Mouse (Mus musculus): ENCODE measurements around the gene Zfp981.
"Not testable (repeated sequence)": the region's sequence is repeated elsewhere in the genome, so short reads cannot be mapped to it uniquely, and the experiment has no call there.

The Zfp981 gene

DNA sequence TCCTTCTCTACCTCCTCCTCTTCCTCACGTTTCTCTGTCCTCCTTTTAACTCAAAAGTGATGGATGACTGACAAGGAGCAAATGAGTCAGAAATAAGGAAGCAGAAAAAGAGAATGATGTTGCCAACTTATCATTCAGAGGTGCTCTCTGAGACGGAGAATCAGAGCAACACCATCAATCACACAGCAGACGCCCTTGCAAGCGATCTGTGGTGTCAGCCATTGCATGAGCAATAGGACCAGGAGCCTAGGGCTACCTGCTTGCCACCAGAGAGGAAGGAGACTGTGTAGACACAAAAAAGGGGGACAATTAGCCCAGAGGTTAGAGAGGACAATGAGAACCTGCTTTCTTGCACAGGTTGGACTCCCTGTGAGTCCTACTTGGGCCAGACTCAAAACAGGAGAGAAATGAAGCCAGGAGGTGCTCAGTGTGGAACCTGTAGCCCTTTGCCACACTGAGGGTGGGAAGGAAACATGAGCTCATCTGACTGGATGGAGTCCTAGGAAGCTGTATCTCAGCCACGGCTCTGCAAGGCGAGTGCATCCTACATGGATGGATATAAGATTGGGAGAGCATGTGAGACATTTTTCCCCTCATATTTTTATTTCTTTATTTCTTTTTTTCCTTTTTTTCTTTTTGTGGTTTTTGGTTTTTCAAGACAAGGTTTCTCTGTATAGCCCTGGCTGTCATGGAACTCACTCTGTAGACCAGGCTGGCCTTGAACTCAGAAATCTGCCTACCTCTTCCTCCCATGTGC, 16.5 kb upstream of the Zfp981 start:
- DNase-seq (ENCODE audit: low read depth, low spot score), result not testable (repeated sequence)

DNA sequence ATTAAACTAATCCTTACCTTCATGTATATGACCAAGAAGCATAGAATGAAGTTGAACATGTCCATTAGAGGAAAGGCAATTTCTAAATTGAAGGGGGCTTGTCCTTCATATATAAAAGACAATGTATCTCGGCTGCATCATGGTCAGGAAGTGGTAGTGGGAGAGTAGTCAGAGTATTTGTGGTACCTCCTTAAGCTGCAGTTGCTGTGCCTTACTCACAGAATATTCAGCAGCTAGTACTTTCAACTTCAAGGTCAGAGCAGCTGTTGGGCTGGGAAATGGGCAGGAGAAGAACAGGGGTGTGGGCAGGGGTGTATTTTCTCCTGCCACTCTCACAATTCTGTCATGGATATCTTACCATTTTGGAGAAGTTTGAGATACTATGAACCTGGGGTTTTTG, 15.1 kb upstream of the Zfp981 start:
- not testable (repeated sequence) for DNase-seq (ENCODE audit: low read depth, low spot score)

DNA sequence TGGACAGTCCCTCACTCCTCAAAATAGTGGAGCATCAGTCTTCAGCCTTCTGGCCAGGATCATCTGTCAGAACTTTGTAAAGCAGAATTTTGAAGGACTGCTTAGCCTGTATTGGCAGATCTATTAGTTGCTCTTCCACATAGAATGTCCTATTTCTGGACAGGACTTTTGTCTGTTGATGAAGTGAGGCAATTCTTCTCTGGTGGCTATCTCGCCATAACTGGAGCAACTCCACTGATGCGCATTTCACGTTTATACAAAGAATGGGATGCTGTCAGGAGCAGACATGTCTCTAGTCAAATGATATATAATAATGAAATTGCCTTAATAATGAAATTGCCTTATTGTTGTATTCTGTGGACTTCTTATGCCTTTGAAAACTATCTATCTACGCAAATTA, 12.6 kb upstream of the Zfp981 start:
- DNase-seq (ENCODE audit: low read depth, low spot score), result not testable (repeated sequence)

DNA sequence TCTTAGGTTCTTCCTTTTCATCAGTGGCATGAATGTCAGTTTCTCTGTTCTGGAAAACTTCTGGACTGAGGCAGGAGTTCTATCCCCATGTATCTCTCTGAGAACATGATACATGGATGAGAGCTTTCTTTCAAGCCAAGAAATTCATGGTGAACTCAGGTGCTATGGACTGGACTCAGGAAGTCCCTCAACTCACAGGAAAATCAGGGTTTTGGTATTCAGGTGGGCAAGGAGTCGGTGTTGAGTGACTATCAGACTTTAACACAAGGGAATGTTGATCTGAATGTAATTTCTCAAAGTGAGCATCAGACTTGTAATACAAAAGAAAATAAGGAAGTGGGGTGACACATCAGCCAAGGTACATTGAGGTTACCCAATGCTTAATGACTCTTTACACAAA, 9.8 kb upstream of the Zfp981 start:
- DNase-seq (ENCODE audit: low read depth, low spot score), result not testable (repeated sequence)

DNA sequence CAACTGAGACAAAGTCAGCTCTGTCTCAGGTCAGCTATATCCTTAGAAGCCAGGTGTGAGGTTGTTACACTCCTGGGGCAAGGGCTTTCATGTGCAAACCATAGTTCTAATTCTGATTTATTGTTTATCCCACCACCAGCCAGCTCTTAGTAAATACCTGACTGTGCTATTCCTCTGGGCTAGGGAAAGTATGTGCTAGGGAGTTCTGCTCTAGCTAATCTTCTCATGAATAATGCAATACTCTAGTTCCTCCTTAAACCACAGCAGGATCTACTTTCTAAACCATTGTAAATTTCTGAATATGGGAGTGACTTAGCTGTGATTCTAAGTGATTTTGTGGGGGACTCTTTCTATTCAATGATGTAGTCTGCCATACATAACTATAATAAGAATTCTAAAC, 9.4 kb upstream of the Zfp981 start:
- DNase-seq (ENCODE audit: low read depth, low spot score), result no peak

DNA sequence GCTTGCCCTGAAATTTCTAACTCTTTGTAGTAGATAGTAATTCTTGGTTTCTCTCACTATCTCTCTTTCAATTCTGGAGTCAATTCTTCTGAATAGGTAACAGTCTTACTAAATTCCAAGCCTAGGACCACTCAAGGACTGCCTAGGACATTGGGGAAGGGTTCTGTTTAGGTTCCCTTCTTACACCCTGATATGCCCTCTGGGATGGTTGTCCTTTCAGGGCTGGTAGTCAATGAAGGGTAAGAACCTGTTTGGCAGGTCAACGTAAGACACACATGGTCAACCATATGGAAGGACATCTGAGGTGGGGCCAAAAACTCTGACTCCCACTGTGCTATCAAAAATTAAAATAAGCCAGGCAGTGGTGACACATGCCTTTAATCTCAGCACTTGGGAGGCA, 9.0 kb upstream of the Zfp981 start:
- no peak for DNase-seq (ENCODE audit: low read depth, low spot score)

DNA sequence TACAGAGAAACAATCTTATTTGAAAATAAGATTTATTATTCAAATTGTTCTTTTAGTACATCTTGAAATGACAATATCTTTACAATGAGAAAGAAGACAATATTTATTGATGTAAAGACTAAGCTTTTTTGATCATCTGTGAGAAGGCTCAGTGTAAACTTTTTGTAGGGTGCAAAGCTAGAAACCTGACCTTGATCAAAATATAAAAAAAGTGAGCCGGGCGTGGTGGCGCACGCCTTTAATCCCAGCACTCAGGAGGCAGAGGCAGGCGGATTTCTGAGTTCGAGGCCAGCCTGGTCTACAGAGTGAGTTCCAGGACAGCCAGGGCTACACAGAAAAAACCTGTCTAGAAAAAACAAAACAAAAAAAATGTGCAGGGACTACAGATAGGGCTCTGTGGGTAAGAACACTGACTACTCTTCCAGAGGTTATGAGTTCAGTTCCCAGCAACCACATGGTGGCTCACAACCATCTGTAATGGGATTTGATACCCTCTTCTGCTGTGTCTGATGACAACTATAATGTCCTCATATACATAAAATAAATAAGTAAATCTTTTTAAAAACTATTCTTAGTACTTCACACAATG, 8.4 kb upstream of the Zfp981 start:
- DNase-seq (ENCODE audit: low read depth, low spot score), result not testable (repeated sequence)

DNA sequence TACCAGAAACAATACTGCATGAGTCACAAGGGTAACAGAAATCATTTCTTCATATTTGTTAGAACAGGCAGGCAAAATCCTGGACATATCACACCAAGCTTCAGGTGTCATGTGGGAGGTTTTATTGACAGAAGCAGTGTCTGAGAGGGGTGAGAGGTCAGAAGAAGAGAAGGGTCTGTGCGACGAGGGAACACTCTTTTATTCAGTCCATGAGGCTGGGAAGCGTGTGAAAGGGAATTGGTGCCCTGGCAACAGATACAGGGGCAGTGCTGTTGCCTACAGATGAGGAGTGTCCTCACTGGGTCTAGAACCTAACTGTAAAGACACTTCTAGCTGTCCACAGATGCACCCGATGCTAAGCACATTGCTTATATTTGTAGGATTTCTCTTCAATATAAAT, 6.8 kb upstream of the Zfp981 start:
- DNase-seq (ENCODE audit: low read depth, low spot score), result no peak

DNA sequence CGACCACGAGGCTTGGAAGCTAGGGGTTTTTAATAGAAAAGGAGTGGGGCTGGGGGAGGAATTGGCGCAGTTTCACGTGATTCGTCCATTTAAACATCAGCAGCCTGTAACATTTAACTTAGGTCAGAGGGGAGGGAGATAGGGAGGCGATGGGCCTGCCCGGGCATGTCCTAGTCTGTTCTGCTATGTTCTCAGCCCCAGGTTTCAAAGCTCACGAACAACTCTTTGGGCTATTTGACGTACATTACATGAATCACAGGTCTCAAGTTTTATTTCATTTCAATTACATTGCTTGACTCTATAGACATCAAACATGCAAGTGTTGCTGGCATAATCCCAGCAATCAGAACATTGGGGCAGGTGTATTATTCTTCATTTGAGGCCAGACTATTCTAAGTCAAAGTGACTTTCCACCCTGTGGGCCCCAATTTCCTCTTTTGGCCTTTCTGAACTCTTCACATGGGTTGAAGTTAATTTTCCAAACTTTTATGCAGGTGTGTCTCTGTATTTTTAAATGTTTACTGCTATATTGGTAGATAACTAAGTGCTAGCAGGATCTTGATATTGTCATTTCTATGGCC, 4.0 kb upstream of the Zfp981 start:
- DNase-seq (ENCODE audit: low read depth, low spot score), result not testable (repeated sequence)

DNA sequence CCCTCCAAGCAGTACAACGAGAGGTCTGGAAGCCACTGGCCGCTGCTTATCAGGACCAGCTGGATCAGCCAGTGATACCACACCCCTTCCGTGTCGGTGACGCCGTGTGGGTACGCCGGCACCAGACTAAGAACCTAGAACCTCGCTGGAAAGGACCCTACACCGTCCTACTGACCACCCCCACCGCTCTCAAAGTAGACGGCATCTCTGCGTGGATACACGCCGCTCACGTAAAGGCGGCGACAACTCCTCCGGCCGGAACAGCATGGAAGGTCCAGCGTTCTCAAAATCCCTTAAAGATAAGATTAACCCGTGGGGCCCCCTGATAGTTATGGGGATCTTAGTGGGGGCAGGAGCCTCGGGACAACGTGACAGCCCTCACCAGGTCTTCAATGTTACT, 7.2 kb downstream of the Zfp981 start:
- not testable (repeated sequence) for DNase-seq (ENCODE audit: low read depth, low spot score)

DNA sequence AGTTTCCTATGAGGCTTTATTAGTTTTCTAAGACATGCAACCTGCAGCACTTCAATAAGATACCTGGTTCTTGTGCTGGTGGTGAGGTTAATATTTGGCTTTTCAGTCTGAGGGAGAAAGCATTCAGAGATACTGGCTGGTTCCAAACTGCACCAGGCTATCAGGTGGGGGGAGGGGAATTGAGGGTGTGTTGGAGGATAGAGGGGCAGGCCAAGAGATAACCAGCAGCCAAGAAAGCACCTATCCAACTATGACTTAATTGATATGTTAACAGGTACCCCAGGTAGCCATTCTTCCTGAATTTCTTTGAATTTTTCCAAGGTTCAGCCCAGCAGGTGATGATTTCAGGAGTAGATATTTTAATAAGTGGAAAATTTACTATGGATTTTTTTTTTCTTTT, 10.0 kb downstream of the Zfp981 start:
- DNase-seq (ENCODE audit: low read depth, low spot score), result not testable (repeated sequence)

DNA sequence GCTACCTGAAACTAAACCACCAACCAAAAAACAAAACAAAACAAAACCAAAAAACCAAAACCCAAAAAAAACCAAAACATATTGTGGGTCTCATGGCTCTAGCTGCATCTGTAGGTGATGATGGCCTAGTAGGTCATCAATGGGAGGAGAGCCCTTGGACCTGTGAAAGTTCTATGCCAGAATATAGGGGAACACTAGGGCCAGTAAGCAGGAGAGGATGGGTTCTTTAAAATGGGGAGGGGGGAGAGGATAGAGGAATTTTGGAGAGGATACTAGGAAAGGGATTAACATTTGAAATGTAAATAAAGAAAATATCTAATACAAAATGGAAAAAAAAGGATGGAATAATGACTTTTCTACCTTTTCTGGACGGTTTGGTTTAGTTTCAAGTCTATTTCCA, 14.6 kb downstream of the Zfp981 start:
- no peak for DNase-seq (ENCODE audit: low read depth, low spot score)

DNA sequence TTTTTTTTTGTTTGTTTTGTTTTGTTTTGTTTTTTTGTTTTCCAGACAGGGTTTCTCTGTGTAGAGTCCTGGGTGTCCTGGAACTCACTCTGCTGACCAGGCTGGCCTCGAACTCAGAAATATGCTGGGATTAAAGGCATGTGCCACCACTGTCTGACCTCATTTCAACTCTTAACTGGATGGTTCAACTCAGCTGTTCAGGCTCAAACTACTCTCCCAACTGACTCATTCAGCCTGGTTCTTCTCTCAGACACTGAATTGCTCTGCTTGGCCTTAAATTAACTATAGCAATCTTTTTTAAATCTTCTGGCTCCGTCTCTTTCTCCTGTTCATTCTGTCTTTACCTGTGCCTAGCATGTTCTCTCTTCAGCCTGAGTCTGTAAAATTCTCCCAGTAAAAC, 15.3 kb downstream of the Zfp981 start:
- DNase-seq (ENCODE audit: low read depth, low spot score), result not testable (repeated sequence)

DNA sequence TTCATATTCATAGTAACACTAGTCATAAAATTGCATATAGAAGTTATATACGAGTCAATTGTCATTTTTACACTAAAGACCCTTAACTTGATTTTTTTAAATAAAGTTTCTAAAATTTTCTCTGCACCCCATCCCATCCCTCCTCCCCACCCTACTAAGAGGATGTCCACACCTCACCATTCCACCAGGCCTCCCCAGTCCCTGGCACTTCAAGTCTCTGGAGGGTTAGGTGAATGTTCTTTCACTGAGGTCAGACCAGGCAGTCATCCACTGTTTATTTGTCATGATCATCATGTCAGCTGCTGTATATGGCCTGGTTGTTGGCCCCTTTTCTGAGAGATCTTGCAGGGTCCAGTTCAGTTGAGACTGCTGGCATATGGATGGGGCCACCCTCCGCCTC, 18.9 kb downstream of the Zfp981 start:
- no peak for DNase-seq (ENCODE audit: low read depth, low spot score)

DNA sequence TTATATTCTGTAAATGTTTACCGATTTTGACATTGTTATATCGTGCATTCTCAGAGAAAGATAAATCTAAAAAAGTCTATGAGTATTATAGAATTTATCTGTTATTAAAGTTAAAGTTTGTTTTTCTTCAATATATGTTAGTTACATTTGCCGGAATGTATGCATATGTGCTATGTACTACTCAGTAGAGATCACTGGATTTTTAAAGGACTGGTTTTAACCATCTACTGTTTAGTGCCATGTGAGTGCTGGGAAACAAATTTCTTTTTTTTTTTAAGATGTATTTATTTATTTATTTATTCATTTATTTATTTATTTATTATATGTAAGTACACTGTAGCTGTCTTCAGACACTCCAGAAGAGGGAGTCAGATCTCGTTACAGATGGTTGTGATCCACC, 32.7 kb downstream of the Zfp981 start:
- DNase-seq (ENCODE audit: low read depth, low spot score), result no peak

DNA sequence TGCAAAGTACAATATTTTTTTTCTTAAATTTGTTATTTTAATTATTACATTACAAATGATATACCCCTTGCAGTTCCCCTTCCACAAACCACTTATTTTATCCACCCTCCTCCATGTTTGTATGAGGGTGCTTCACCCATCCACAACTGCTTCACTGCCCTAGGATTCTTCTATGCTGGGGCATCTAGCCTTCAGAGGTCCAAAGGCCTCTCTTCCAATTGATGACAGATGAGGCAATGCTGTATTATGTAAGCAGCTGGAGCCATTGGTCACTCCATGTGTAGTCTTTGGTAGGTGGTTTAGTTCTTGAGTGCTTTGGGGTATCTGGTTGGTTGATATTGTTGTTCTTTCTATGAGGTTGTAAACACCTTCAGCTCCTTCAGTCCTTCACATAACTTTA, 34.1 kb downstream of the Zfp981 start:
- DNase-seq (ENCODE audit: low read depth, low spot score), result no peak

DNA sequence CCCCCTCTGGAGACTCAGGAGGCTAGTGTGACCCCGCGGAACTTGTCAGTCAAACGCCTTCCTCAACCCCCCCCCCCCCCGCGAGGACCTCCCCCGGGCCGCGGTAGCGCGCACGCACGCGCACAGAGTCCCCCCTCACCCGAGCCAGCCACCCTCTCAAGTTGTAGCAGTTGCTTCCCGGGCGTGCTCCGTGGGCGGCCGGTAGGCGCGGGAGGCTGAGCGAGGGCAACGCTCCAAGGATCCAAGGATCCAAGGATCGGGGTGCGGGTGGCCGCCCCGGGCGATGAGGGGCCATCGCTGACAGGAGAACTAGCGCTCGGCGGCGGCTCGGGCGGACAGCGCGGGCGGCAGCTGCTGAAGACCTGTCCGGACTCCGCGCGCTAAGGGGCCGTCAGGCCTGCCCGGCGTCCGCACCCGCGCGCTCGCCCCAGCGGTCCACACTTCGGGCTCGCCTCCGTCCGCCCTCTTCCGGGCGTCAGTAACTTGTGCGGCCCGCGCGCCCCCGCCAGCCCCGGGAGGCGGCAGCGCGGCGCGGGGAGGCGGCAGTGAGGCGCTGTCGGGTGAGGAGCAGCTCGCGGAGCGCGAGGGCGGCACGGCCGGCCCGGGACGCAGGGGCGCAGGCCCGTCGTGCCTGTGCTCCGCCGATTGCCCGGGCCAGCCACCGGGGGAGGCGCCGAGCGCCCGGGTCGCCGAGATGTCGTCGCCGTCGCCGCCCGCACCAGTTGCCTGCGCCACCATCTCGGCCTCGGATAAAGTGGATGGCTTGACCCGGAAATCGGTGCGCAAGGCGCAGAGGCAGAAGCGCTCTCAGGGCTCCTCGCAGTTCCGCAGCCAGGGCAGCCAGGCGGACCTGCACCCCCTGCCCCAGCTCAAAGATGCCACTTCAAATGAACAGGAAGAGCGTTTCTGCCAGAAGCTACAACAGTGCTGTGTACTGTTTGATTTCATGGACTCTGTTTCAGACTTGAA, 78.4 kb downstream of the Zfp981 start:
- DNase-seq (ENCODE audit: low read depth, low spot score), result not testable (repeated sequence)

All from skeletal muscle tissue, adult 2 months (tissue).